Mouse (Mus musculus) erythroblast, embryonic 14.5 days (primary cell): ENCODE results near the gene Hsd17b1. TPM values are rescaled to one million over a fixed set of nuclear protein-coding genes. Genes with fewer than 3 reads are reported as not detected.

ENCODE experiments used
- H3K27me3 ChIP-seq: 2 replicates; pipeline ENCODE4 v1.6.1; 2012; ENCODE audit warnings: inconsistent platforms; ENCODE audit not compliant: control insufficient read depth
- H3K36me3 ChIP-seq: 2 replicates; pipeline ENCODE4 v1.6.1; 2012; ENCODE audit warnings: mild to moderate bottlenecking, inconsistent platforms; ENCODE audit not compliant: control insufficient read depth
- H3K4me1 ChIP-seq: 2 replicates; pipeline ENCODE4 v1.6.1; 2012; ENCODE audit warnings: inconsistent platforms; ENCODE audit not compliant: control insufficient read depth
- H3K4me3 ChIP-seq: replicated peaks from 2 replicates; pipeline ENCODE3; 2012; ENCODE audit warnings: moderate library complexity, mild to moderate bottlenecking, inconsistent platforms
- H3K9me3 ChIP-seq: 2 replicates; pipeline ENCODE4 v1.6.1; 2012; ENCODE audit warnings: low read length, inconsistent platforms, mixed read lengths; ENCODE audit not compliant: control insufficient read depth
- GATA1 ChIP-seq: IDR thresholded peaks from 2 replicates; pipeline ENCODE4 v1.6.1; 2012; ENCODE audit warnings: low read length, inconsistent platforms, mixed read lengths
- TAL1 ChIP-seq: IDR thresholded peaks from 3 replicates; pipeline ENCODE4 v1.6.1; 2012; ENCODE audit warnings: low read length, inconsistent platforms, mixed read lengths
- polyA plus RNA-seq: library from polyadenylated mRNA; stranded (reverse); fragments of >175 nt; gene quantifications from 2 replicates; pipeline ENCODE4 v1.2.3, GENCODE M21; 2012

The Hsd17b1 gene
- polyA plus RNA-seq, 1 experiment: 0.04 TPM

GRCm38 (mm10) chr11:101127075-101127474, 48.9 kb downstream of the Hsd17b1 start:
- no peak for TF ChIP-seq GATA1
- TF ChIP-seq TAL1: no peak
- H3K36me3 ChIP-seq: peaks cover 53% of the 10 kb centered on the region
- no peak overlapping the region for H3K4me3 ChIP-seq

DNA sequence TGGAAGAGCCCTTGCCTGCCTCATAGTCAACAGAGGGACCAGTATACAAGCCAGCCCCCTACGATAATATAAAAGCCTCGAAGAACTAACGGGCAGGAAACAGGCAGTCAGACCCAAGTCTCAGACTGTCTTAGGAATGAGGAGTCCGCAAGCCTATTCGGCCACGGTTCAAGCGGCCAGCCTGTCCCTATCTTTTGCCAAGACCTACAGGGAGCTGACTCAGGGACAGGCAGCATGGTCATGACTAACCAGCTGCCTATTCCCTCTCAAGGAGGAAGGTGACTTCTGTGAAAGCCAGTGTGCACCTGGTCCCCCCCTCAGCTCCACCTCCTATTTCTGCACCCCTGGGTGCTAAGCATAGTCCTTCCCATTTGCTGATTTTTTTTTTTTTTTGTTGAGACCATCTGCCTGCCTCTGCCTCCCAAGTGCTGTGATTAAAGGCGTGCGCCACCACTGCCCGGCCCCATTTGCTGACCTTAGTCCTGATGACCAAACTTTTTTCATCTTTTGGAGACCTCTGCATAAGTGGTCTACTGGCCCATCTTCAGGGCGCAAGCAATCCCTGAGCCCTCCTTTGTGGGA, 50.9 kb downstream of the Hsd17b1 start:
- peaks cover 19% of the 10 kb centered on the region for H3K4me1 ChIP-seq
- no peak overlapping the region for H3K4me3 ChIP-seq
- TF ChIP-seq TAL1: no peak
- no peak for TF ChIP-seq GATA1
- H3K27me3 ChIP-seq: peaks cover 6% of the 10 kb centered on the region
- H3K9me3 ChIP-seq: peaks cover 8% of the 10 kb centered on the region
- peaks cover 33% of the 10 kb centered on the region for H3K36me3 ChIP-seq

More at GRCm38 (mm10) chr11:101127075-101127474, 48.9 kb downstream of the Hsd17b1 start:
- H3K4me1 ChIP-seq: peaks cover 24% of the 10 kb centered on the region
- H3K9me3 ChIP-seq: peaks cover 8% of the 10 kb centered on the region
- peaks cover 6% of the 10 kb centered on the region for H3K27me3 ChIP-seq

Other genes with a start within 250 kb of the Hsd17b1 start
- 0.67 and 0.90 TPM in 2 replicates for gene Stat5b, start 227.7 kb upstream of the Hsd17b1 start, polyA plus RNA-seq
- 0.17 and 0.25 TPM in 2 replicates for gene Stat5a, start 219.1 kb upstream of the Hsd17b1 start, polyA plus RNA-seq
- 0.96 and 1.2 TPM in 2 replicates for gene Stat3, start 138.9 kb upstream of the Hsd17b1 start, polyA plus RNA-seq
- 0.08 and 0.23 TPM in 2 replicates for gene Cavin1, start 107.5 kb upstream of the Hsd17b1 start, polyA plus RNA-seq
- 14.0 and 15.4 TPM in 2 replicates for gene Atp6v0a1, start 69.0 kb upstream of the Hsd17b1 start, polyA plus RNA-seq
- 0.05 and 0.14 TPM in 2 replicates for gene Naglu, start 8.4 kb upstream of the Hsd17b1 start, polyA plus RNA-seq
- 0.65 and 0.87 TPM in 2 replicates for gene Coasy, start 4.2 kb downstream of the Hsd17b1 start, polyA plus RNA-seq
- 1.4 and 1.7 TPM in 2 replicates for gene Mlx, start 8.9 kb downstream of the Hsd17b1 start, polyA plus RNA-seq
- 3.9 and 5.2 TPM in 2 replicates for gene Psmc3ip, start 17.0 kb downstream of the Hsd17b1 start, polyA plus RNA-seq
- gene Retreg3, start 41.5 kb downstream of the Hsd17b1 start, polyA plus RNA-seq: 1.6 and 1.7 TPM in 2 replicates
- gene Tubg1, start 41.5 kb downstream of the Hsd17b1 start, polyA plus RNA-seq: 22.0 and 23.7 TPM in 2 replicates
- gene Tubg2, start 77.5 kb downstream of the Hsd17b1 start, polyA plus RNA-seq: not detected in 2 replicates
- gene Cntnap1, start 92.1 kb downstream of the Hsd17b1 start, polyA plus RNA-seq: 0.01 TPM in 1 of 2 replicates, not detected in the other
- 0.15 and 0.21 TPM in 2 replicates for gene Plekhh3, start 92.9 kb downstream of the Hsd17b1 start, polyA plus RNA-seq
- 0.02 TPM in 1 of 2 replicates, not detected in the other for gene Ccr10, start 97.0 kb downstream of the Hsd17b1 start, polyA plus RNA-seq
- 0.71 and 0.74 TPM in 2 replicates for gene Ezh1, start 148.1 kb downstream of the Hsd17b1 start, polyA plus RNA-seq
- gene Ramp2, start 167.6 kb downstream of the Hsd17b1 start, polyA plus RNA-seq: 0.07 and 0.09 TPM in 2 replicates
- gene Vps25, start 175.3 kb downstream of the Hsd17b1 start, polyA plus RNA-seq: 16.1 and 19.2 TPM in 2 replicates
- 14.8 and 19.5 TPM in 2 replicates for gene Wnk4, start 182.2 kb downstream of the Hsd17b1 start, polyA plus RNA-seq
- gene Cntd1, start 200.6 kb downstream of the Hsd17b1 start, polyA plus RNA-seq: 0.02 TPM in 1 of 2 replicates, not detected in the other
- 2.2 and 4.5 TPM in 2 replicates for gene Coa3, start 200.7 kb downstream of the Hsd17b1 start, polyA plus RNA-seq
- gene Becn1, start 223.9 kb downstream of the Hsd17b1 start, polyA plus RNA-seq: 17.9 and 19.6 TPM in 2 replicates
- gene Psme3, start 237.8 kb downstream of the Hsd17b1 start, polyA plus RNA-seq: 22.5 and 26.2 TPM in 2 replicates
- gene Aoc2, start 246.7 kb downstream of the Hsd17b1 start, polyA plus RNA-seq: 1.9 and 2.8 TPM in 2 replicates